Mouse (Mus musculus): ENCODE results near the gene Dgkz.

DNA sequence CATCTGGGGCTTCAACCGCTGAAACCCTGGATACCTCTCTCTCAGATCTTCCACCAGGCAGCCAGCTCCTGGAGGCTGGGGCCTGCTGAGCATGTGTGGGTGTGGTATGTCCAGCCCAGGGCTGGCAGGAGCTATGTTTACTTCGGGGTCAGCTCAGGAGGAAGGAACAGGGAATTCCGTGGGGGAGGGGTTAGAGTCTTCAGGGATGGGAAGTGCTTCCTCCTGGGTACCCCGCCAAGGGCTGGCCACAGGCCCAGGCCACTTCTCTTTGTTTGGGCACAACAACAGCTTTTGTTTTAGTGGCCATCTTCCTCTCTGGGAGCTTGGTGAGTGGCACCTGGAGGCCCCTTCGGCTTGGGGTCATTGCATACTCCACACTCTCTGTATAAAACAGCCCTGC is 21.8 kb downstream of the Dgkz start:
- TF ChIP-seq POLR2A (IDR thresholded peaks at IDR 0.05; ENCODE audit: low read depth, low read length) (no peak), CTCF (conservative IDR thresholded peaks at IDR 0.05; ENCODE audit: insufficient read depth, insufficient read length, low read depth, low read length) (no peak)

All from kidney, adult 2 months (tissue).